Mouse (Mus musculus) liver, postnatal 0 days (tissue): ENCODE data around the gene Slc25a51. TPM values are rescaled to one million over a fixed set of nuclear protein-coding genes. Genes with fewer than 3 reads are reported as not detected.
A peak's percentile ranks its signal among the peaks of the same experiment; 100 is the strongest.

Experiments used
- ATAC-seq: fragments of 200-750 bp; cut with Nextera tagmentation; 2 replicates; pipeline ENCODE4 v1.8.0; 2017; ENCODE audit warnings: mild to moderate bottlenecking, moderate library complexity
- DNase-seq: peaks from one replicate; pipeline ENCODE4 v3.0.0-alpha.2; 2016
- H3K27ac ChIP-seq: fragments of 300-500 bp; sonication (generic); 2 replicates; pipeline ENCODE4 v1.5.1; 2014; ENCODE audit warnings: antibody characterized with exemption, moderate library complexity, mild to moderate bottlenecking, low read depth
- H3K27me3 ChIP-seq: fragments of 300-500 bp; sonication (generic); 2 replicates; pipeline ENCODE4 v1.6.1; 2014; ENCODE audit warnings: low read length, control low read depth, mixed read lengths; ENCODE audit not compliant: insufficient read depth
- H3K36me3 ChIP-seq: fragments of 300-500 bp; sonication (generic); replicated peaks from 2 replicates; pipeline ENCODE4 v1.6.1; 2014; ENCODE audit warnings: mild to moderate bottlenecking, control low read depth, low read length, moderate library complexity, mixed read lengths; ENCODE audit not compliant: insufficient read depth
- H3K4me1 ChIP-seq: fragments of 300-500 bp; sonication (generic); 2 replicates; pipeline ENCODE4 v1.6.1; 2014; ENCODE audit warnings: antibody characterized with exemption, mild to moderate bottlenecking, control low read depth; ENCODE audit not compliant: insufficient read depth
- H3K4me2 ChIP-seq: fragments of 300-500 bp; sonication (generic); 2 replicates; pipeline ENCODE4 v1.6.1; 2014; ENCODE audit warnings: low read depth, mild to moderate bottlenecking, low read length, moderate library complexity, mixed read lengths
- H3K4me3 ChIP-seq: fragments of 300-500 bp; sonication (generic); 2 replicates; pipeline ENCODE4 v1.5.1; 2014; ENCODE audit warnings: low read depth, low read length
- H3K9ac ChIP-seq: fragments of 300-500 bp; sonication (generic); replicated peaks from 2 replicates; pipeline ENCODE4 v1.6.1; 2014; ENCODE audit warnings: mild to moderate bottlenecking, moderate library complexity
- H3K9me3 ChIP-seq: fragments of 300-500 bp; sonication (generic); 2 replicates; pipeline ENCODE4 v1.6.1; 2016; ENCODE audit warnings: mild to moderate bottlenecking, control low read depth, low read length, mixed read lengths
- CTCF ChIP-seq: sonication (generic); IDR thresholded peaks from 2 replicates; pipeline ENCODE4 v1.5.1; 2016; ENCODE audit warnings: antibody characterized with exemption, low read depth
- EP300 ChIP-seq: IDR thresholded peaks from 2 replicates; pipeline ENCODE4 v1.6.1; 2016; ENCODE audit warnings: antibody characterized with exemption, low read depth, mild to moderate bottlenecking
- WGBS: fragments of 180-500 bp; shearing (Covaris S2); extraction: QIAGEN DNeasy Blood & Tissue Kit; methylation state at CpG from one replicate; pipeline ENCODE4 v1.1.7; 2014; ENCODE audit not compliant: insufficient replicate concordance; 5-methylcytosine and 5-hydroxymethylcytosine counted together
- polyA plus RNA-seq: library from polyadenylated mRNA; unstranded; fragments of >200 nt; fragmentation: Nextera tagmentation; extraction: Ambion mirVana; gene quantifications from 2 replicates; pipeline ENCODE4 v1.2.1, GENCODE M21; 2015

Slc25a51 gene
- polyA plus RNA-seq, 1 experiment from 2014 or later: 41.0 TPM

DNA sequence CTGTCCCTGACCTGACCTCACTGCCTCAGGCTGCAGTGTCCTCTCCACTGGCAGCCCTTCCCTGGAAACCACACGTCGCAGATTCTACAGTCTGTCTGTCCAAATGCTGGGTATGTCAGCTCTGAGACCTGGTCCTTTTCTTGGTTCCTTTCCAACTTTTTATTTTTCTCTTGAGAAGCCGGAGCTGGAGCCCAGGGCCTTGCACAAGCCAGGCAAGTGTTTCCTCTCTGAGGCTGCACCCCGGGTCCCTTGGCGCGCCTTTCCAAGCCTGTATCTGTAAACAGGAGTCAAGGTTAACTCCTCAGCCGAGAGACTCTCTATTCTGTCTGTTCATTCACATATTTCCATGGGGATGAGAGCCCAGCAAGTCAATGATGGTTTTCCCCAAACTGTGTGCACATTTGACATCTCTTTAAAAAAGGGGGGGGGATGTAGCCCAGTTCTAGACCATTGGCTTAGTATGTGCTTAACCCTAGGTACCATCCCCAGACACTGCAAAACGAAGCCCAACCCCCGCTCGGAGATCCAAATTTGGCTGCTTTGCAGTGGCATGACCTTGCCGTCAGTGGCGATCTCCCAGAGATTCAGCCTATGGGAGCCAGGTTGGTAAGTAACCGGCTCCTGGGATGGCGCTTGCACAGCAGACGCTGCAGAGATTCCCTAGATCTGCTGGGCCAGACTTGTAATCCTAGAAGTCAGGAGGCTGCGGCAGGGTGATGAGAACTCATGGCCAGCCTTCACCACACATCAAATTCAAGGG lies 4.0 kb upstream of the Slc25a51 start:
- H3K9me3 ChIP-seq: no peaks in the 10 kb centered on the region; the same call in 1 of the 2 replicates
- no peak overlapping the region for H3K4me2 ChIP-seq
- no peak overlapping the region for H3K9ac ChIP-seq
- no peak for TF ChIP-seq CTCF
- no peak for TF ChIP-seq EP300
- ATAC-seq (no peak), DNase-seq (no peak)
- H3K27me3 ChIP-seq: peaks cover 12% of the 10 kb centered on the region; the same call in 1 of the 2 replicates
- no peak overlapping the region for H3K27ac ChIP-seq
- H3K4me1 ChIP-seq: peaks cover 8% of the 10 kb centered on the region; the same call in 1 of the 2 replicates
- 76% methylated on average over 16 of the region's 16 CpGs for WGBS
- H3K4me3 ChIP-seq: no peak overlapping the region
- no peaks in the 10 kb centered on the region for H3K36me3 ChIP-seq

DNA sequence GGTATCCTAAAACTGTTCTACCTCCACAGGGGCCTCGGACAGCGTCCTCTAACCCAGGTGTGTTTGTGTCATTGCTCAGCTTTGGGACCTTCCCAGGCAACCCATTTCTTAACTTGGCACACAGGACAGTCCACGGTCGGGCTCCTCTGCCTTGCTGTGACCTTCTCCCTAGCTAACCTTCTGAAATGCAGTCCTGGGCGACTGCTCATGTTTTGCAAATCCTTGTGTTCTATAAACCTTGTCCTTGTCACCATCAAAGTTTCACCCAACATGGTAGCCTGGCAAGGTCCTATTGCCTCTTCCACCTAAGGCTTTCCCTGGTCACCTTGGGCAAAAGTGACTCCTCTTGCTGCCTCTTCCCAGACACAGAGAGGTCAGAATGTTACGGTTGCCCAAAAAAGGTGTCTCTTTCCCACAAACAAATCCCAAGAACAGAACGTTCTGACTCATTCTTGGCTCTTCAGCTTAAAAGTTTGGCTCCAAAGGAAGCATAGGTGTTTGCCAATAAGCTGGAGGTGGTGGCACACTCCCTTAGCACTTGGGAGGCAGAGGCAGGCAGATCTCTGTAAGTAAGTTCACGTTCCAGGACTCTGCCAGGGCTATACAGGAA lies 2.7 kb upstream of the Slc25a51 start:
- Histone ChIP-seq H3K9me3 (no peaks in the 10 kb centered on the region), H3K4me3 (no peak overlapping the region), H3K36me3 (no peaks in the 10 kb centered on the region), H3K4me1 (peaks cover 11% of the 10 kb centered on the region), H3K27ac (no peak overlapping the region), H3K4me2 (no peak overlapping the region), H3K9ac (no peak overlapping the region), H3K27me3 (peaks cover 8% of the 10 kb centered on the region; the same call in 1 of the 2 replicates)
- WGBS: 80% methylated on average over 8 of the region's 8 CpGs
- TF ChIP-seq EP300 (no peak), CTCF (no peak)
- ATAC-seq: no peak
- no peak for DNase-seq

DNA sequence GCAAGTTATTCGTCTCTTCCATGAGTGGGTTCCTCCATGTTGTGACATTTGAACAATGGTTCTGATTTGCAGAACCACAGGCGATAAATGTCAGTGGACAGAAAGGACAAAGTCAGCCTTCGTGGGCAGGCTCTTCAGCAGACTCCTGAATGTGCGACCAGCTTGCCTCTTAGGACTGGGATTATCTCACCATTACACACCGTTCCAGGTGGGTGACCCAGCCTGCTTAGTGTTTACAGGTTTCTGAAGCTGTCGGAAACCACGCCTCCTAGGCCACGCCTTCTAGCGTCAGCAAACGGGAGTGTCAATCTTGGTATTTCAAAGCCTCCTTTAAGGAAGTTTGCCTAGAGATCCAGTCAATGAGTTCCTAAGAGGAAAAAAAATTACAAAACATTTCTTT lies 704 bp upstream of the Slc25a51 start:
- H3K36me3 ChIP-seq: peaks cover 3% of the 10 kb centered on the region
- peak overlapping the region; percentile 99 for H3K9ac ChIP-seq
- TF ChIP-seq CTCF: peak; percentile 30
- no peak; the same call in 1 of the 2 replicates for TF ChIP-seq EP300
- ATAC-seq (peak; percentile 49), DNase-seq (peak; percentile 91)
- H3K27me3 ChIP-seq: no peaks in the 10 kb centered on the region
- H3K27ac ChIP-seq: peak overlapping the region; percentile 95
- WGBS: under 1% methylated on average over 10 of the region's 10 CpGs
- H3K4me2 ChIP-seq: peak overlapping the region; percentile 79
- no peaks in the 10 kb centered on the region for H3K9me3 ChIP-seq
- H3K4me3 ChIP-seq: peak overlapping the region; percentile 95
- peaks cover 19% of the 10 kb centered on the region for H3K4me1 ChIP-seq

DNA sequence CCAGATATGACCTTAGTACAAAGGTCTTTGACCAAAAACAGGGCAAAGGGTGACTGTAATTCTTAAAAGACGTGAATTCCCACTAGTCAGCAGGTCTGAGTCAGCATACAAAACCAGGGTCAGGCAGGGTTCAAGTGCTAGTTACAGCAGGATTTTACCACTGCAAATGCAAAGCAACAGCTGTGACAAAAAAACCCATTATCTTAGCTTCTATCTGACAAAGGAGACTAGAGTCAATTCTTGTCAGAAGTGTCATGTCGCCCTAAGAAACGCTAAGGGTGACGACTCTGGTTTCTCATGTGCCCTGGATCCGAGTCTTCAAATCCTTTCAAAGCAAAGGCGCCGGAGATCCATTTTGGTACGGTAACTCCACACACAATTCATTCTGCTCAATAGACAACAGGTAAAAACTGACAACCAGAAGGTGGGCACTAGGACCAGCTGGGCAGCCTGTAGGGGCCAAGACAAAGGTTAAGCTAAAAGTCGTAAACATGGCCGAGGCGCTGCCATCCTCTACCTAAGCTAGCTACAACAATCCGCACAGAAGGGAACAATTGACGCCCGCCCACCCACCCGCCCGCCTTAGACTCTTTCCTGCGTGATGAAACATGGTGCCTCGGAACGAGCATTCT lies 747 bp downstream of the Slc25a51 start:
- Histone ChIP-seq H3K4me2 (peak overlapping the region; percentile 79), H3K4me3 (peak overlapping the region; percentile 95), H3K36me3 (peaks cover 15% of the 10 kb centered on the region), H3K27me3 (no peaks in the 10 kb centered on the region), H3K27ac (peak overlapping the region; percentile 95), H3K9me3 (no peaks in the 10 kb centered on the region), H3K4me1 (peaks cover 23% of the 10 kb centered on the region), H3K9ac (peak overlapping the region; percentile 99)
- peak; percentile 1 for ATAC-seq
- TF ChIP-seq CTCF: no peak
- peak; percentile 39; the same call in 1 of the 2 replicates for TF ChIP-seq EP300
- WGBS: 2% methylated on average over 19 of the region's 19 CpGs
- no peak for DNase-seq

DNA sequence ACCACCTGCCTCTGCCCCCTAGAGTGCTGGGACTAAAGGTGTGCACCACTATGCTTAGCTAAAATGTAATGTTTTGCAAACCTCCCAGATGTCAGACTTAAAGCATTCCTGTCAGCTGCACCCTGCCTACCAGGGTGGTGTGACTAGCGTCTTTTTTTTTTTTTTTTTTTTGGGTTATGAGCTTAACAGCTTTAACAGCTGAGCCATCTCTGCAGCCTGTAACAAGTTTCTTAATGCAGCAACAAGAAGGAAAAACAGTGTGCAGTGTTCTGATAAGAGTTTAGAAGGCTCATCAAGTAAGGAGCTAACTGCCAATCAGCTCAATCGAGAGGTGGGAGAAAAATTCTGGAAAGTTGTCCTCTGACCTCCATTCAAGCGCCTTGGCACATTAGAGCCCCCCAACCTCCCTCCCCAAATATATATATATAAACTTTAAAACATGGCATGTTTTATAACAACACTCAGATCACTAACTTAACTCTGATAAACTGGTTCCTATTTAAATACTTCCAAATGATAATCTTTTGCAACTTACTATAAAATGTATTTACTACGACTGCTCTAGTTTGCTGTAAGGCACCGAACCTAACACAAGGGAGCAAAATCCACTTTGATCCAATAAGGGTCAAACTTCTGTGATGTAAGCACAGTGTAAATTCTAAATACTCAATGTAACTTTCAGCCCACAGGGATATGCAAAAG lies 1.4 kb downstream of the Slc25a51 start:
- Histone ChIP-seq H3K27ac (peak overlapping the region; percentile 95), H3K4me2 (peak overlapping the region; percentile 79), H3K9me3 (no peaks in the 10 kb centered on the region), H3K27me3 (no peaks in the 10 kb centered on the region), H3K9ac (peak overlapping the region; percentile 99), H3K4me1 (peaks cover 23% of the 10 kb centered on the region), H3K36me3 (peaks cover 22% of the 10 kb centered on the region), H3K4me3 (peak overlapping the region; percentile 95)
- ATAC-seq (peak; percentile 3), DNase-seq (no peak)
- WGBS: 30% methylated on average over 5 of the region's 5 CpGs
- TF ChIP-seq CTCF (no peak), EP300 (peak; percentile 90)
